Mouse (Mus musculus) C2C12 (cell line): ENCODE measurements at regions not wholly inside any gene's neighbourhood (a gene's known extent, or its start where the extent isn't known, plus 50 kb on each side); places are given as distances from the start of the nearest gene placed in this dataset.

Source experiments
- H3K27me3 ChIP-seq: one replicate; pipeline ENCODE4 v1.6.1; 2011; ENCODE audit not compliant: control insufficient read depth, insufficient read depth, insufficient read length
- H3K36me3 ChIP-seq: one replicate; pipeline ENCODE4 v1.6.1; 2011; ENCODE audit not compliant: control insufficient read depth, insufficient read depth
- H3K4me3 ChIP-seq: one replicate; pipeline ENCODE4 v1.5.1; 2011; ENCODE audit warnings: mild to moderate bottlenecking, control low read depth; ENCODE audit not compliant: poor library complexity, insufficient read depth, severe bottlenecking
- H3K79me2 ChIP-seq: one replicate; pipeline ENCODE4 v1.6.1; 2011; ENCODE audit not compliant: control insufficient read depth, insufficient read depth
- H3K79me3 ChIP-seq: one replicate; pipeline ENCODE4 v1.6.1; 2011; ENCODE audit warnings: low read depth, control low read depth
- H3ac ChIP-seq: one replicate; pipeline ENCODE3; 2011; ENCODE audit warnings: low read depth; ENCODE audit not compliant: control insufficient read depth, insufficient read length
- CEBPB ChIP-seq: IDR thresholded peaks from one replicate; pipeline ENCODE4 v1.6.1; 2011; ENCODE audit warnings: low read depth, mild to moderate bottlenecking, control low read depth, moderate library complexity
- CTCF ChIP-seq: IDR thresholded peaks from one replicate; pipeline ENCODE4 v1.5.1; 2011; ENCODE audit not compliant: control insufficient read depth, insufficient read depth, insufficient read length
- FOSL1 ChIP-seq: IDR thresholded peaks from one replicate; pipeline ENCODE4 v1.8.0; 2011; ENCODE audit warnings: mild to moderate bottlenecking, low read length; ENCODE audit not compliant: poor library complexity, insufficient read depth, severe bottlenecking
- MAX ChIP-seq: IDR thresholded peaks from one replicate; pipeline ENCODE4 v1.6.1; 2011; ENCODE audit warnings: mild to moderate bottlenecking, control low read depth
- MYOD1 ChIP-seq: IDR thresholded peaks from one replicate; pipeline ENCODE4 v1.6.1; 2011; ENCODE audit warnings: low read depth; ENCODE audit not compliant: control insufficient read depth, insufficient read length
- MYOG ChIP-seq: IDR thresholded peaks from one replicate; pipeline ENCODE4 v1.6.1; 2011; ENCODE audit not compliant: control insufficient read depth, insufficient read length; ENCODE audit errors: extremely low read depth
- USF1 ChIP-seq: IDR thresholded peaks from one replicate; pipeline ENCODE4 v1.6.1; 2011; ENCODE audit warnings: low read depth, mild to moderate bottlenecking, control low read depth, moderate library complexity

- no peak for TF ChIP-seq USF1
- TF ChIP-seq FOSL1, result no peak
- no peak for TF ChIP-seq CTCF
- no peak for TF ChIP-seq CEBPB
- TF ChIP-seq MYOD1, result no peak
- no peak for TF ChIP-seq MYOG
- no peak for TF ChIP-seq MAX
- no peak overlapping the region for H3ac ChIP-seq
- no peaks in the 10 kb centered on the region for H3K27me3 ChIP-seq
- H3K79me2 ChIP-seq, result no peaks in the 10 kb centered on the region
- H3K36me3 ChIP-seq, result no peaks in the 10 kb centered on the region
- no peak overlapping the region for H3K4me3 ChIP-seq
- no peaks in the 10 kb centered on the region for H3K79me3 ChIP-seq
Measured at GRCm38 (mm10) chr14:71326521-71327105, 727.0 kb upstream of the Fam160b2 start.

- no peaks in the 10 kb centered on the region for H3K27me3 ChIP-seq
- H3ac ChIP-seq, result no peak overlapping the region
- H3K4me3 ChIP-seq, result no peak overlapping the region
- H3K79me3 ChIP-seq, result no peaks in the 10 kb centered on the region
- no peak for TF ChIP-seq MYOG
- no peak for TF ChIP-seq USF1
- no peak for TF ChIP-seq MAX
- TF ChIP-seq CEBPB, result no peak
- no peak for TF ChIP-seq FOSL1
- H3K36me3 ChIP-seq, result no peaks in the 10 kb centered on the region
- no peaks in the 10 kb centered on the region for H3K79me2 ChIP-seq
Measured at GRCm38 (mm10) chr14:71315228-71315627, 715.6 kb upstream of the Fam160b2 start.

- Histone ChIP-seq H3K79me2 (no peaks in the 10 kb centered on the region), H3K4me3 (no peak overlapping the region), H3K36me3 (no peaks in the 10 kb centered on the region), H3K79me3 (no peaks in the 10 kb centered on the region), H3ac (no peak overlapping the region), H3K27me3 (no peaks in the 10 kb centered on the region)
- TF ChIP-seq FOSL1 (no peak), CEBPB (no peak), MYOD1 (no peak), MYOG (no peak)
Measured at GRCm38 (mm10) chr14:71299755-71300154, 700.1 kb upstream of the Fam160b2 start.

GRCm38 (mm10) chr14:71281568-71281967, 681.9 kb upstream of the Fam160b2 start:
- H3K27me3 ChIP-seq, result no peaks in the 10 kb centered on the region
- H3K4me3 ChIP-seq, result no peak overlapping the region
- TF ChIP-seq FOSL1 (no peak), MYOD1 (no peak), USF1 (no peak), MAX (no peak), MYOG (no peak)
- H3K36me3 ChIP-seq, result no peaks in the 10 kb centered on the region
- H3K79me3 ChIP-seq, result no peaks in the 10 kb centered on the region
- no peaks in the 10 kb centered on the region for H3K79me2 ChIP-seq
- no peak overlapping the region for H3ac ChIP-seq

- no peak overlapping the region for H3ac ChIP-seq
- no peak overlapping the region for H3K4me3 ChIP-seq
- H3K36me3 ChIP-seq, result no peaks in the 10 kb centered on the region
- no peaks in the 10 kb centered on the region for H3K27me3 ChIP-seq
- TF ChIP-seq CTCF, result no peak
- TF ChIP-seq MAX, result no peak
- no peak for TF ChIP-seq FOSL1
- TF ChIP-seq MYOG, result no peak
- TF ChIP-seq USF1, result no peak
- no peak for TF ChIP-seq CEBPB
- no peak for TF ChIP-seq MYOD1
- no peaks in the 10 kb centered on the region for H3K79me2 ChIP-seq
- no peaks in the 10 kb centered on the region for H3K79me3 ChIP-seq
Measured at GRCm38 (mm10) chr14:71276309-71276791, 676.7 kb upstream of the Fam160b2 start.

- Histone ChIP-seq H3K27me3 (no peaks in the 10 kb centered on the region), H3K79me2 (no peaks in the 10 kb centered on the region), H3ac (no peak overlapping the region), H3K79me3 (no peaks in the 10 kb centered on the region), H3K36me3 (no peaks in the 10 kb centered on the region), H3K4me3 (no peak overlapping the region)
- TF ChIP-seq MYOG (no peak), CEBPB (peak; percentile 60)
Measured at GRCm38 (mm10) chr14:71272470-71272869, 672.8 kb upstream of the Fam160b2 start.
